Mouse (Mus musculus): ENCODE results near the gene Yipf2.

DNA sequence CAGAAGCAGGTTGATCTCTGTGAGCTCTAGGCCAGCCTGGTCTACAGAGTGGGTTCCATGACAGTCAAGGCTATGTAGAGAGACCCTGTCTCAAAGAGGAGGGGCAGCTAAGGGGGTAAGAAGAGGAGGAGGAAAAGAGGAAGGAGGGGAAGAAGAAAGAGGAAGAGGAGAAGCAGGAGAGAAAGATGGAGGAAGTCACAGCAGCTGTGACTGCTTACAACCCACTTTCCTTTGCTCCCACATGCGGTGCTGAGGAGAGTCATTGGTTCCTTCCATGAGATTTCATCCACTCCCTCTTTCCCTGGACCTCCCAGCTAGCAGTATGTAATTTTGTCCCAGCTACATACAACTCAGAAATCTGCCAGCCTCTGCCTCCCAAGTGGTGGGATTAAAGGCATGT, 14.0 kb upstream of the Yipf2 start:
- no peak for TF ChIP-seq POLR2A (IDR thresholded peaks at IDR 0.05; ENCODE audit: borderline replicate concordance, low read depth, low read length)
- TF ChIP-seq CTCF (IDR thresholded peaks at IDR 0.05; ENCODE audit: low read depth, low read length), result no peak

Measured in bone marrow macrophage, adult 2 months (primary cell).